Mouse (Mus musculus) brain, adult 10 weeks (tissue): ENCODE data around the gene Ptx3. TPM values are rescaled to one million over a fixed set of nuclear protein-coding genes. Genes with fewer than 3 reads are reported as not detected.

Experiments used
- polyA plus RNA-seq: library from polyadenylated mRNA; stranded (reverse); fragments of 350-450 nt; fragmentation: Illumina TruSeq; extraction: RNeasy Lipid Tissue Mini Kit (QIAGEN cat#74804); gene quantifications from one replicate; pipeline ENCODE4 v1.2.3, GENCODE M21; 2015; ENCODE audit warnings: low read depth, low replicate concordance

The Ptx3 gene
- polyA plus RNA-seq = not detected

DNA sequence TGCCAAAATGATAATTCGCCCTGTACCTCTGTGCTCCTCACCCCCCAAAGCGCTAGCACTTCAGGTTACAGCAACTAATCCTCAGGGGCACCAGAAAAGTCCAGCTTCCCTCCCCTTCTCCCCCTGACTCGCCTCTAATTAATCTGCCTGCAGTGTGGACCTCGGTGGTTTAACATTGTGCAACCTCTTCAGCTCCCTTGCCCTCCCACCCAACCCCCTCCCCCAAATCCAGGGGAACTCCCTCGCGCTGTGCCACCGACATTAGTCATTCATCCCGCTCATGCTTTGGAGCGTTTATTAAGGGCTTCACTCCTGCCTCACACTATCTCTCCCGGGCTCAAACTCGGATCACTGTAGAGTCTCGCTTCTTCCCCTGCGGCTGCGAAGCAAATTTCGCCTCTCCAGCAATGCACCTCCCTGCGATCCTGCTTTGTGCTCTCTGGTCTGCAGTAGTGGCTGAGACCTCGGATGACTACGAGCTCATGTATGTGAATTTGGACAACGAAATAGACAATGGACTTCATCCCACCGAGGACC is at the start of gene Ptx3:
Gene Ptx3 (plus strand): TSS at position 256 of the 537 bp plus-strand sequence.

Other genes with a start within 250 kb of the Ptx3 start
- gene Veph1, start 76.9 kb downstream of the Ptx3 start, polyA plus RNA-seq = not detected